Mouse (Mus musculus) liver, embryonic 11.5 days (tissue): ENCODE measurements around the gene Slc5a11. TPM values are rescaled to one million over a fixed set of nuclear protein-coding genes. Genes with fewer than 3 reads are reported as not detected.

Experiments used
- ATAC-seq: fragments of 200-750 bp; cut with Nextera tagmentation; replicated peaks from 2 replicates; pipeline ENCODE4 v1.8.0; 2017; ENCODE audit warnings: moderate number of reproducible peaks, mild to moderate bottlenecking, moderate TSS enrichment, moderate library complexity; ENCODE audit not compliant: low FRiP score
- DNase-seq: peaks from one replicate; pipeline ENCODE4 v3.0.0-alpha.2; 2017; ENCODE audit warnings: low spot score
- H3K27ac ChIP-seq: fragments of 300-500 bp; sonication (generic); 2 replicates; pipeline ENCODE4 v1.5.1; 2014; ENCODE audit warnings: mild to moderate bottlenecking, low read depth, low read length, control low read depth
- H3K27me3 ChIP-seq: fragments of 300-500 bp; sonication (generic); replicated peaks from 2 replicates; pipeline ENCODE4 v1.6.1; 2014; ENCODE audit warnings: low read length, mixed read lengths; ENCODE audit not compliant: control insufficient read depth, insufficient read depth
- H3K36me3 ChIP-seq: fragments of 300-500 bp; sonication (generic); 2 replicates; pipeline ENCODE4 v1.6.1; 2014; ENCODE audit warnings: mild to moderate bottlenecking, low read length, moderate library complexity, mixed read lengths; ENCODE audit not compliant: control insufficient read depth, insufficient read depth
- H3K4me1 ChIP-seq: fragments of 300-500 bp; sonication (generic); replicated peaks from 2 replicates; pipeline ENCODE4 v1.6.1; 2014; ENCODE audit warnings: low read length, mixed read lengths; ENCODE audit not compliant: control insufficient read depth, insufficient read depth
- H3K4me2 ChIP-seq: fragments of 300-500 bp; sonication (generic); 2 replicates; pipeline ENCODE4 v1.6.1; 2014; ENCODE audit warnings: mild to moderate bottlenecking, control low read depth, moderate library complexity
- H3K4me3 ChIP-seq: fragments of 300-500 bp; sonication (generic); 2 replicates; pipeline ENCODE4 v1.5.1; 2014; ENCODE audit warnings: low read depth, low read length, control low read depth
- H3K9ac ChIP-seq: fragments of 300-500 bp; sonication (generic); 2 replicates; pipeline ENCODE4 v1.6.1; 2014; ENCODE audit warnings: low read depth, low read length, control low read depth
- H3K9me3 ChIP-seq: fragments of 300-500 bp; sonication (generic); 2 replicates; pipeline ENCODE4 v1.6.1; 2016; ENCODE audit warnings: low read length, inconsistent platforms, mixed read lengths; ENCODE audit not compliant: control insufficient read depth
- WGBS: fragments of 180-500 bp; shearing (Covaris S2); extraction: QIAGEN DNeasy Blood & Tissue Kit; methylation state at CpG from one replicate; pipeline ENCODE4 v1.1.7; 2014; 5-methylcytosine and 5-hydroxymethylcytosine counted together
- polyA plus RNA-seq: library from polyadenylated mRNA; unstranded; fragments of >200 nt; fragmentation: Nextera tagmentation; extraction: Ambion mirVana; gene quantifications from 2 replicates; pipeline ENCODE4 v1.2.1, GENCODE M21; 2014

The Slc5a11 gene
- polyA plus RNA-seq, 1 experiment from 2014 or later, result 1.9 TPM

DNA sequence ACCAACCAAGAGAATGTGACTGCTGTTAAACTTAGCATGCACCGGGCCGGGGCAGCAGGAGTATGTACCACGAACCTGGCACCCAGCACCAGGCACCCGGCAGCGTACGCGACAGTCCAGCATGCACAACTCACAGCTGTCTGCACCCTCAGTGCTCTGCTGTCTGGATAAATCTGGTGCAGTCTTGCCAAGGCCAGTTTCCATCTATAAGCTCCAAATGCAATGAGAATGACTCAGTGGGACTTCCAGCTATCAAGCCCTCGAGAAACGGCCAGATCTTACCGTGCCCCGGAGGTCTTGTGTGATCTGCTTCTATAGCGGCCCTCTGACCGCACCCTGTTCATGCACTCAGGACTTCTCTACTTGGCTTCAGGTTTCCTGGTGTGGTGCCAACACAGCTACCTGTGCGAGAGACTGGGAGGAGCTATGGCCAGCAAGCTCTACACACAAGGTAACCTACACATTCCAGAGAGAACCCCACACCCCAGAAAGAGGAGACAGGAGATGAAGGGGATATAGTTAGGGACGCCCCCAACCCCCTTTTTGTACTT, 14.8 kb upstream of the Slc5a11 start:
- no peak overlapping the region for H3K4me3 ChIP-seq
- no peak overlapping the region for H3K4me2 ChIP-seq
- H3K4me1 ChIP-seq, result no peaks in the 10 kb centered on the region
- DNase-seq (no peak), ATAC-seq (no peak)
- peaks cover 1% of the 10 kb centered on the region; the same call in 1 of the 2 replicates for H3K36me3 ChIP-seq
- H3K27me3 ChIP-seq, result no peaks in the 10 kb centered on the region
- no peak overlapping the region for H3K9ac ChIP-seq
- WGBS, result 90% methylated on average over 15 of the region's 15 CpGs
- H3K9me3 ChIP-seq, result no peaks in the 10 kb centered on the region
- no peak overlapping the region for H3K27ac ChIP-seq

DNA sequence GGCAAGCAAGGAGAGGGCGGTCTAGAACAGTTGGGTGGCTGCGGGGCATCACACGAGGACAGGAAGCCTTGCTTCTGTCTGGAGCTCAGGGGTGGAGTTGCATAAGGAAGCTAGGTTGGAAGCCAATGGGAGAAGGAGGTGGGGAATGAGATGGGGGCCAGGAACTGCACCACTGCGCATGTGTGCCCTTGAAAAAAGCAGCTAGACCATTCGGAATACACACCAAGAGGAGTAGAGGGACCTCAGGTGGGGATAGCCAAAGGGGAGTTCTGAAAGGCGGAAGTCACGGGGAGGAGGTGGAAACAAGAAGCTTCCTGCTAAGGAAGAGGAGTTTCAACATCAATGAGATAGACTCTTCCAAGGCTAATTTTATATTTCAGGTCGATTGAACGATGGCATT, 13.9 kb upstream of the Slc5a11 start:
- H3K9me3 ChIP-seq, result no peaks in the 10 kb centered on the region
- H3K27ac ChIP-seq, result no peak overlapping the region
- DNase-seq, result no peak
- no peaks in the 10 kb centered on the region for H3K27me3 ChIP-seq
- no peak overlapping the region for H3K9ac ChIP-seq
- WGBS, result 63% methylated on average over 9 of the region's 9 CpGs
- H3K4me3 ChIP-seq, result no peak overlapping the region
- no peak overlapping the region for H3K4me2 ChIP-seq
- H3K36me3 ChIP-seq, result no peaks in the 10 kb centered on the region
- ATAC-seq, result no peak
- H3K4me1 ChIP-seq, result no peaks in the 10 kb centered on the region

- no peaks in the 10 kb centered on the region for H3K36me3 ChIP-seq
- H3K4me3 ChIP-seq, result no peak overlapping the region
- H3K27me3 ChIP-seq, result no peaks in the 10 kb centered on the region
- no peak overlapping the region for H3K4me2 ChIP-seq
- H3K27ac ChIP-seq, result no peak overlapping the region
- WGBS, result 20% methylated on average over 14 of the region's 14 CpGs
- H3K9ac ChIP-seq, result no peak overlapping the region
- ATAC-seq (no peak), DNase-seq (no peak)
- no peaks in the 10 kb centered on the region for H3K9me3 ChIP-seq
- 0 out of 2 replicates have a peak, but pooled peaks cover 4% of the 10 kb centered on the region for H3K4me1 ChIP-seq
Measured at GRCm38 (mm10) chr7:123205261-123205660, 9.3 kb upstream of the Slc5a11 start.

- ATAC-seq, result no peak
- H3K4me2 ChIP-seq, result no peak overlapping the region
Measured at GRCm38 (mm10) chr7:123207561-123207960, 7.0 kb upstream of the Slc5a11 start.

DNA sequence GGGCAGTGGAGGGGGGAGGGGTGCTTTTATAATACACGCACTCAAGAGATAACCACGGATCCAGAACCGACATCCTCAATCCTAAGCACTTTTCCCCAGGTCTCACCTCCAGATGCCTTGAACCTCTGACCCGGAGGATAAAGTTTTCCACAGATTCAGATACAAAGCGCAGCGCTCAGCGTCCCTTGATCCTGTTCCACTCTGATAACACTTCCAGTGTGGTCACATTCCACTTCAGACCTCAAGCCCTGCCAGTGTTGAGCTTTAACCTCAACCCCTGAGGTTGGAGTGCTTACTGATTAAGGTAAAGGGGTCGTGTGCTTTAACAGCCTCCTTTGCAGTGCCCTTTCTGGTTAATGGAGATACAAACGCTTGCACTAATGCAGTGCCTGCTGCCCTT, 4.7 kb upstream of the Slc5a11 start:
- Histone ChIP-seq H3K9ac (no peak overlapping the region), H3K36me3 (no peaks in the 10 kb centered on the region), H3K27me3 (no peaks in the 10 kb centered on the region), H3K9me3 (no peaks in the 10 kb centered on the region), H3K4me1 (peaks cover 4% of the 10 kb centered on the region; the same call in 1 of the 2 replicates), H3K4me2 (no peak overlapping the region), H3K4me3 (no peak overlapping the region), H3K27ac (no peak overlapping the region)
- no peak for ATAC-seq
- no peak for DNase-seq
- 22% methylated on average over 9 of the region's 9 CpGs for WGBS

More at GRCm38 (mm10) chr7:123207561-123207960, 7.0 kb upstream of the Slc5a11 start:
- 0 out of 2 replicates have a peak, but pooled peaks cover 4% of the 10 kb centered on the region for H3K4me1 ChIP-seq
- no peaks in the 10 kb centered on the region for H3K27me3 ChIP-seq
- H3K9ac ChIP-seq, result no peak overlapping the region
- H3K9me3 ChIP-seq, result no peaks in the 10 kb centered on the region
- DNase-seq, result no peak
- no peak overlapping the region for H3K4me3 ChIP-seq
- no peak overlapping the region for H3K27ac ChIP-seq
- H3K36me3 ChIP-seq, result no peaks in the 10 kb centered on the region
- 72% methylated on average over 6 of the region's 6 CpGs for WGBS

- Histone ChIP-seq H3K4me2 (no peak overlapping the region), H3K4me3 (no peak overlapping the region), H3K36me3 (no peaks in the 10 kb centered on the region), H3K9me3 (no peaks in the 10 kb centered on the region), H3K27me3 (no peaks in the 10 kb centered on the region), H3K4me1 (peaks cover 4% of the 10 kb centered on the region; the same call in 1 of the 2 replicates), H3K9ac (no peak overlapping the region), H3K27ac (no peak overlapping the region)
- ATAC-seq (no peak), DNase-seq (no peak)
- 58% methylated on average over 5 of the region's 5 CpGs for WGBS
Measured at GRCm38 (mm10) chr7:123211461-123211860, 3.1 kb upstream of the Slc5a11 start.

DNA sequence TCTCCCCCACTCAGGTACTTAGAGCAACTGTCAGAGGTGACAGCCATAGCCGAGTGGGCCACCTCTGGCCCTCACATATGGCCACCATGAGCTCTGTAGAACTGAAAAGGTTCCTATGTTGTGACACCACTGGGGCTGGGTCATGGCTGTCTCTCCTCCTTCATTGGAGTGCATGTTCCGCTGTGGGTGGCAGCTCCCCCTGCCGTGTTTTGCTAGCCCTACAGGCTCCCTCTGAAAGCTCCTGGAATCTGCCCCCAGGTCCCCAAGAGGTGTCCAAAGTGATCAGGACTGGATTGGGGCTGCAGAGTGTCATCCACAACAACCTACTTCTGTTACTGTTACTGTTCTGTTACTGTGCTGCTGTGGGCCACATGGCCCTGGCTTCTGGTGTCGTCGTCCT, 2.3 kb upstream of the Slc5a11 start:
- DNase-seq, result no peak

DNA sequence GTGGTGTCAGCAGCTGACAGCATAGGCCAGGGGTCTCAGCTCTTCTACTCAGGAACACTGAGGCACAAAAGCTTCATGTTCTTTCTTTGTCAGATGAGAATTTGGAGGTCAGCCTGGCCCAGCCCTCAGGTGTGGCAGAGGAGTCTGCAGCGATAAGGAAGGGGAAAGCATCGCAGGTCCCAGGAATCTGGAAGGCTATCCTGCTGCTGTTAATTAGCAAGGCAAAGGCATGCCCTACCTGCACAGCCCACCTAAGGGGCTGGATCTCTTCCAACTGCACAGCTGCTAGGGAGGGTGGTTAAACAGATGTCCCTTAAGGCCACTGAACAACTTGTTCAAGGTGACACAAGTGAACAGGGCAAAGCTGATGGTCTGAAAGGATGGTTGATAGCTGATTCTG, 558 bp downstream of the Slc5a11 start:
- H3K4me2 ChIP-seq, result no peak overlapping the region
- no peaks in the 10 kb centered on the region for H3K27me3 ChIP-seq
- no peaks in the 10 kb centered on the region; the same call in 1 of the 2 replicates for H3K4me1 ChIP-seq
- ATAC-seq (no peak), DNase-seq (no peak)
- no peak overlapping the region for H3K27ac ChIP-seq
- H3K36me3 ChIP-seq, result no peaks in the 10 kb centered on the region
- no peak overlapping the region for H3K9ac ChIP-seq
- no peak overlapping the region for H3K4me3 ChIP-seq
- 68% methylated on average over 2 of the region's 2 CpGs for WGBS
- H3K9me3 ChIP-seq, result no peaks in the 10 kb centered on the region

More for the DNA sequence above, 2.3 kb upstream of the Slc5a11 start:
- Histone ChIP-seq H3K4me1 (peaks cover 4% of the 10 kb centered on the region; the same call in 1 of the 2 replicates), H3K27ac (no peak overlapping the region), H3K9ac (no peak overlapping the region), H3K27me3 (no peaks in the 10 kb centered on the region), H3K9me3 (no peaks in the 10 kb centered on the region), H3K4me3 (no peak overlapping the region), H3K36me3 (no peaks in the 10 kb centered on the region), H3K4me2 (no peak overlapping the region)
- 78% methylated on average over 5 of the region's 5 CpGs for WGBS
- ATAC-seq, result no peak
